Mouse (Mus musculus): ENCODE measurements at regions not wholly inside any gene's neighbourhood (a gene's known extent, or its start where the extent isn't known, plus 50 kb on each side); places are given as distances from the start of the nearest gene placed in this dataset.
A peak's percentile ranks its signal among the peaks of the same experiment; 100 is the strongest.

GRCm38 (mm10) chrX:108608446-108608845, 56.2 kb downstream of the Gm379 start:
- no peak for TF ChIP-seq POLR2A (IDR thresholded peaks at IDR 0.05; ENCODE audit: borderline replicate concordance, extremely low read depth, low read depth, low read length)
- no peak for TF ChIP-seq CTCF (IDR thresholded peaks at IDR 0.05; ENCODE audit: insufficient read depth, low read length)
- no peaks in the 10 kb centered on the region for H3K4me1 ChIP-seq (ENCODE audit: control insufficient read depth, insufficient read depth, low read length)

GRCm38 (mm10) chrX:108599906-108600468, 64.7 kb downstream of the Gm379 start:
- Histone ChIP-seq H3K4me1 (ENCODE audit: control insufficient read depth, insufficient read depth, low read length) (no peaks in the 10 kb centered on the region), H3K4me3 (replicated peaks; ENCODE audit: extremely low read depth, low read depth, low read length) (no peak overlapping the region)
- 54% methylated on average over 1 of the region's 1 CpGs for WGBS
- TF ChIP-seq POLR2A (IDR thresholded peaks at IDR 0.05; ENCODE audit: borderline replicate concordance, extremely low read depth, low read depth, low read length) (no peak), CTCF (IDR thresholded peaks at IDR 0.05; ENCODE audit: insufficient read depth, low read length) (no peak)
- DNase-seq, result no peak

More at GRCm38 (mm10) chrX:108608446-108608845, 56.2 kb downstream of the Gm379 start:
- no peak for DNase-seq
- no peak overlapping the region for H3K4me3 ChIP-seq (replicated peaks; ENCODE audit: extremely low read depth, low read depth, low read length)

- 72% methylated on average over 3 of the region's 3 CpGs for WGBS
- TF ChIP-seq CTCF (IDR thresholded peaks at IDR 0.05; ENCODE audit: insufficient read depth, low read length) (no peak), POLR2A (IDR thresholded peaks at IDR 0.05; ENCODE audit: borderline replicate concordance, extremely low read depth, low read depth, low read length) (no peak)
- Histone ChIP-seq H3K4me1 (ENCODE audit: control insufficient read depth, insufficient read depth, low read length) (no peaks in the 10 kb centered on the region), H3K4me3 (replicated peaks; ENCODE audit: extremely low read depth, low read depth, low read length) (no peak overlapping the region)
- no peak for DNase-seq
These were observed 102.7 kb downstream of the Gm379 start for GRCm38 (mm10) chrX:108561977-108562376.

- Histone ChIP-seq H3K4me1 (ENCODE audit: control insufficient read depth, insufficient read depth, low read length) (no peaks in the 10 kb centered on the region), H3K4me3 (replicated peaks; ENCODE audit: extremely low read depth, low read depth, low read length) (no peak overlapping the region)
- DNase-seq, result no peak
- TF ChIP-seq CTCF (IDR thresholded peaks at IDR 0.05; ENCODE audit: insufficient read depth, low read length), result no peak
- no peak for TF ChIP-seq POLR2A (IDR thresholded peaks at IDR 0.05; ENCODE audit: borderline replicate concordance, extremely low read depth, low read depth, low read length)
- 75% methylated on average over 2 of the region's 2 CpGs for WGBS
These were observed 121.5 kb downstream of the Gm379 start for GRCm38 (mm10) chrX:108543149-108543548.

- WGBS, result 78% methylated on average over 2 of the region's 2 CpGs
- TF ChIP-seq CTCF (IDR thresholded peaks at IDR 0.05; ENCODE audit: insufficient read depth, low read length) (no peak), POLR2A (IDR thresholded peaks at IDR 0.05; ENCODE audit: borderline replicate concordance, extremely low read depth, low read depth, low read length) (no peak)
- no peak overlapping the region for H3K4me3 ChIP-seq (replicated peaks; ENCODE audit: extremely low read depth, low read depth, low read length)
- no peak for DNase-seq
- H3K4me1 ChIP-seq (ENCODE audit: control insufficient read depth, insufficient read depth, low read length), result no peaks in the 10 kb centered on the region
These were observed 123.3 kb downstream of the Gm379 start for GRCm38 (mm10) chrX:108541410-108541809.

GRCm38 (mm10) chrX:108536995-108537394, 127.7 kb downstream of the Gm379 start:
- 7% methylated on average over 3 of the region's 3 CpGs for WGBS
- no peak for TF ChIP-seq CTCF (IDR thresholded peaks at IDR 0.05; ENCODE audit: insufficient read depth, low read length)
- no peak for TF ChIP-seq POLR2A (IDR thresholded peaks at IDR 0.05; ENCODE audit: borderline replicate concordance, extremely low read depth, low read depth, low read length)
- peak; percentile 3 for DNase-seq

More at GRCm38 (mm10) chrX:108536995-108537394, 127.7 kb downstream of the Gm379 start:
- no peaks in the 10 kb centered on the region for H3K4me1 ChIP-seq (ENCODE audit: control insufficient read depth, insufficient read depth, low read length)
- no peak overlapping the region for H3K4me3 ChIP-seq (replicated peaks; ENCODE audit: extremely low read depth, low read depth, low read length)

Data from lung, adult 2 months (tissue).